Mouse (Mus musculus) liver, embryonic 15.5 days (tissue): ENCODE results near the gene Acvr1. TPM values are rescaled to one million over a fixed set of nuclear protein-coding genes. Genes with fewer than 3 reads are reported as not detected.

Experiments
- ATAC-seq: fragments of 200-750 bp; cut with Nextera tagmentation; 2 replicates; pipeline ENCODE4 v1.8.0; 2017; ENCODE audit warnings: moderate number of reproducible peaks, mild to moderate bottlenecking, moderate library complexity; ENCODE audit not compliant: insufficient read depth
- H3K27ac ChIP-seq: fragments of 300-500 bp; sonication (generic); replicated peaks from 2 replicates; pipeline ENCODE4 v1.5.1; 2015; ENCODE audit warnings: mild to moderate bottlenecking, inconsistent platforms
- H3K27me3 ChIP-seq: fragments of 300-500 bp; sonication (generic); 2 replicates; pipeline ENCODE4 v1.6.1; 2015; ENCODE audit warnings: mild to moderate bottlenecking, inconsistent platforms
- H3K36me3 ChIP-seq: fragments of 300-500 bp; sonication (generic); replicated peaks from 2 replicates; pipeline ENCODE4 v1.6.1; 2015; ENCODE audit warnings: moderate library complexity, mild to moderate bottlenecking, inconsistent platforms
- H3K4me1 ChIP-seq: fragments of 300-500 bp; sonication (generic); replicated peaks from 2 replicates; pipeline ENCODE4 v1.6.1; 2015; ENCODE audit warnings: inconsistent platforms
- H3K4me2 ChIP-seq: fragments of 300-500 bp; sonication (generic); 2 replicates; pipeline ENCODE4 v1.6.1; 2015; ENCODE audit warnings: moderate library complexity, mild to moderate bottlenecking, inconsistent platforms
- H3K4me3 ChIP-seq: fragments of 300-500 bp; sonication (generic); replicated peaks from 2 replicates; pipeline ENCODE4 v1.5.1; 2015; ENCODE audit warnings: mild to moderate bottlenecking, inconsistent platforms
- H3K9ac ChIP-seq: fragments of 300-500 bp; sonication (generic); 2 replicates; pipeline ENCODE4 v1.6.1; 2015; ENCODE audit warnings: moderate library complexity, mild to moderate bottlenecking, inconsistent platforms
- H3K9me3 ChIP-seq: fragments of 300-500 bp; sonication (generic); replicated peaks from 2 replicates; pipeline ENCODE4 v1.6.1; 2016; ENCODE audit warnings: inconsistent platforms
- WGBS: fragments of 180-500 bp; shearing (Covaris S2); methylation state at CpG from one replicate; pipeline ENCODE4 v1.1.7; 2015; ENCODE audit warnings: mixed read lengths; ENCODE audit not compliant: insufficient replicate concordance; 5-methylcytosine and 5-hydroxymethylcytosine counted together
- polyA plus RNA-seq: library from polyadenylated mRNA; unstranded; fragments of >200 nt; fragmentation: Nextera tagmentation; extraction: Ambion mirVana; gene quantifications from 2 replicates; pipeline ENCODE4 v1.2.1, GENCODE M21; 2015

The Acvr1 gene
- polyA plus RNA-seq, 1 experiment from 2014 or later, result 2.7 TPM

GRCm38 (mm10) chr2:58534379-58534778, 32.6 kb downstream of the Acvr1 start:
- ATAC-seq, result no peak
- no peak overlapping the region for H3K4me3 ChIP-seq
- H3K27me3 ChIP-seq, result no peaks in the 10 kb centered on the region
- H3K4me2 ChIP-seq, result no peak overlapping the region
- 37% methylated on average over 4 of the region's 4 CpGs for WGBS
- peaks cover 59% of the 10 kb centered on the region for H3K4me1 ChIP-seq
- H3K9ac ChIP-seq, result no peak overlapping the region
- H3K9me3 ChIP-seq, result no peaks in the 10 kb centered on the region
- H3K27ac ChIP-seq, result no peak overlapping the region; the same call in 1 of the 2 replicates
- no peaks in the 10 kb centered on the region for H3K36me3 ChIP-seq

GRCm38 (mm10) chr2:58533521-58534001, 33.4 kb downstream of the Acvr1 start:
- no peak overlapping the region for H3K4me3 ChIP-seq
- H3K4me2 ChIP-seq, result no peak overlapping the region
- no peaks in the 10 kb centered on the region for H3K9me3 ChIP-seq
- H3K27me3 ChIP-seq, result no peaks in the 10 kb centered on the region
- 0 out of 2 replicates have a peak overlapping the region, but pooled peaks have one; percentile 38 for H3K27ac ChIP-seq
- 44% methylated on average over 7 of the region's 7 CpGs for WGBS
- H3K4me1 ChIP-seq, result peaks cover 60% of the 10 kb centered on the region
- ATAC-seq, result no peak
- no peaks in the 10 kb centered on the region for H3K36me3 ChIP-seq
- H3K9ac ChIP-seq, result no peak overlapping the region

- no peaks in the 10 kb centered on the region for H3K27me3 ChIP-seq
- no peaks in the 10 kb centered on the region for H3K9me3 ChIP-seq
- no peak overlapping the region for H3K27ac ChIP-seq
- 11% methylated on average over 9 of the region's 10 CpGs for WGBS
- no peak overlapping the region for H3K4me3 ChIP-seq
- no peaks in the 10 kb centered on the region for H3K36me3 ChIP-seq
- peak; percentile 49 for ATAC-seq
- H3K9ac ChIP-seq, result no peak overlapping the region
- peaks cover 56% of the 10 kb centered on the region for H3K4me1 ChIP-seq
- H3K4me2 ChIP-seq, result peak overlapping the region; percentile 38
These were observed 34.6 kb downstream of the Acvr1 start for GRCm38 (mm10) chr2:58532260-58532850.

GRCm38 (mm10) chr2:58530521-58530920, 36.4 kb downstream of the Acvr1 start:
- Histone ChIP-seq H3K27ac (no peak overlapping the region), H3K4me1 (peaks cover 46% of the 10 kb centered on the region), H3K9me3 (no peaks in the 10 kb centered on the region), H3K36me3 (no peaks in the 10 kb centered on the region), H3K4me3 (no peak overlapping the region), H3K9ac (no peak overlapping the region), H3K27me3 (no peaks in the 10 kb centered on the region), H3K4me2 (no peak overlapping the region)
- 58% methylated on average over 4 of the region's 4 CpGs for WGBS
- no peak for ATAC-seq

GRCm38 (mm10) chr2:58529860-58530440, 37.0 kb downstream of the Acvr1 start:
- Histone ChIP-seq H3K9me3 (no peaks in the 10 kb centered on the region), H3K4me2 (no peak overlapping the region), H3K36me3 (no peaks in the 10 kb centered on the region), H3K9ac (no peak overlapping the region), H3K27ac (no peak overlapping the region), H3K4me3 (no peak overlapping the region), H3K27me3 (no peaks in the 10 kb centered on the region), H3K4me1 (peaks cover 43% of the 10 kb centered on the region)
- ATAC-seq, result no peak
- WGBS, result 46% methylated on average over 7 of the region's 7 CpGs

- H3K4me3 ChIP-seq, result no peak overlapping the region
- H3K27ac ChIP-seq, result no peak overlapping the region
- no peak overlapping the region for H3K4me2 ChIP-seq
- no peaks in the 10 kb centered on the region for H3K36me3 ChIP-seq
- no peaks in the 10 kb centered on the region for H3K9me3 ChIP-seq
- H3K4me1 ChIP-seq, result peaks cover 39% of the 10 kb centered on the region
- H3K9ac ChIP-seq, result no peak overlapping the region
- H3K27me3 ChIP-seq, result no peaks in the 10 kb centered on the region
- whole genome bisulfite sequencing, result 80% methylated on average over 5 of the region's 5 CpGs
- no peak for ATAC-seq
These were observed 37.6 kb downstream of the Acvr1 start for GRCm38 (mm10) chr2:58529384-58529783.

- Histone ChIP-seq H3K4me2 (no peak overlapping the region), H3K4me1 (peaks cover 26% of the 10 kb centered on the region), H3K9ac (no peak overlapping the region), H3K27ac (no peak overlapping the region), H3K36me3 (no peaks in the 10 kb centered on the region), H3K4me3 (no peak overlapping the region), H3K27me3 (no peaks in the 10 kb centered on the region), H3K9me3 (no peaks in the 10 kb centered on the region)
- 81% methylated on average over 3 of the region's 3 CpGs for WGBS
- ATAC-seq, result no peak
These were observed 39.2 kb downstream of the Acvr1 start for GRCm38 (mm10) chr2:58527786-58528185.

- no peak for ATAC-seq
- H3K36me3 ChIP-seq, result no peaks in the 10 kb centered on the region
- no peak overlapping the region for H3K4me2 ChIP-seq
- no peak overlapping the region for H3K9ac ChIP-seq
- H3K4me3 ChIP-seq, result no peak overlapping the region
- H3K27me3 ChIP-seq, result no peaks in the 10 kb centered on the region
- peaks cover 5% of the 10 kb centered on the region for H3K4me1 ChIP-seq
- WGBS, result 79% methylated on average over 6 of the region's 6 CpGs
- no peak overlapping the region for H3K27ac ChIP-seq
- H3K9me3 ChIP-seq, result no peaks in the 10 kb centered on the region
These were observed 42.6 kb downstream of the Acvr1 start for GRCm38 (mm10) chr2:58524356-58524755.

- Histone ChIP-seq H3K9ac (no peak overlapping the region), H3K9me3 (no peaks in the 10 kb centered on the region), H3K27me3 (no peaks in the 10 kb centered on the region), H3K4me1 (peaks cover 4% of the 10 kb centered on the region), H3K36me3 (no peaks in the 10 kb centered on the region), H3K4me2 (no peak overlapping the region), H3K27ac (no peak overlapping the region), H3K4me3 (no peak overlapping the region)
- 60% methylated on average over 5 of the region's 5 CpGs for WGBS
- ATAC-seq, result no peak
These were observed 43.1 kb downstream of the Acvr1 start for GRCm38 (mm10) chr2:58523894-58524293.

GRCm38 (mm10) chr2:58523097-58523496, 43.9 kb downstream of the Acvr1 start:
- peaks cover 4% of the 10 kb centered on the region for H3K4me1 ChIP-seq
- ATAC-seq, result no peak
- 72% methylated on average over 12 of the region's 12 CpGs for WGBS
- no peak overlapping the region for H3K4me2 ChIP-seq
- no peaks in the 10 kb centered on the region for H3K27me3 ChIP-seq
- no peaks in the 10 kb centered on the region for H3K9me3 ChIP-seq
- H3K4me3 ChIP-seq, result no peak overlapping the region
- H3K27ac ChIP-seq, result no peak overlapping the region
- no peak overlapping the region for H3K9ac ChIP-seq
- H3K36me3 ChIP-seq, result no peaks in the 10 kb centered on the region

- H3K27ac ChIP-seq, result no peak overlapping the region
- H3K9me3 ChIP-seq, result no peaks in the 10 kb centered on the region
- H3K4me3 ChIP-seq, result no peak overlapping the region
- ATAC-seq, result no peak
- WGBS, result 71% methylated on average over 6 of the region's 6 CpGs
- no peaks in the 10 kb centered on the region for H3K27me3 ChIP-seq
- H3K36me3 ChIP-seq, result no peaks in the 10 kb centered on the region
- no peak overlapping the region for H3K9ac ChIP-seq
- H3K4me2 ChIP-seq, result no peak overlapping the region
- H3K4me1 ChIP-seq, result 0 out of 2 replicates have a peak, but pooled peaks cover 4% of the 10 kb centered on the region
These were observed 45.3 kb downstream of the Acvr1 start for GRCm38 (mm10) chr2:58521621-58522020.
